Mouse (Mus musculus) myocyte (in vitro differentiated cells): ENCODE data around the gene Wnk4.

Experiments used
- MAX ChIP-seq: IDR thresholded peaks from one replicate; pipeline ENCODE4 v1.6.1; 2011; ENCODE audit warnings: low read depth, mild to moderate bottlenecking, control low read depth
- MYOD1 ChIP-seq, 3 experiments: IDR thresholded peaks; one replicate each; pipeline ENCODE4 v1.6.1; 2011; ENCODE audit warnings: control low read depth in 2 of 3, low read depth in 2 of 3, mild to moderate bottlenecking in 2 of 3, moderate library complexity in 1 of 3; ENCODE audit not compliant: insufficient read length in 2 of 3, control insufficient read depth in 1 of 3
- MYOG ChIP-seq, 3 experiments: IDR thresholded peaks; one replicate each; pipeline ENCODE4 v1.6.1; 2011; ENCODE audit warnings: control low read depth in 2 of 3, low read depth in 2 of 3, mild to moderate bottlenecking in 2 of 3; ENCODE audit not compliant: insufficient read length in 2 of 3, control insufficient read depth in 1 of 3, insufficient read depth in 1 of 3
- POLR2A ChIP-seq: IDR thresholded peaks from one replicate; pipeline ENCODE4 v1.6.1; 2011; ENCODE audit warnings: low read depth, mild to moderate bottlenecking, control low read depth, moderate library complexity; ENCODE audit not compliant: insufficient read length
- POLR2AphosphoS2 ChIP-seq: IDR thresholded peaks from one replicate; pipeline ENCODE4 v1.6.1; 2011; ENCODE audit warnings: low read depth, control low read depth; ENCODE audit not compliant: insufficient read length
- SRF ChIP-seq: IDR thresholded peaks from one replicate; pipeline ENCODE4 v1.6.1; 2011; ENCODE audit warnings: low read depth; ENCODE audit not compliant: control insufficient read depth, insufficient read length
- TCF12 ChIP-seq: IDR thresholded peaks from one replicate; pipeline ENCODE4 v1.6.1; 2011; ENCODE audit warnings: mild to moderate bottlenecking, control low read depth; ENCODE audit not compliant: poor library complexity, insufficient read depth, severe bottlenecking

GRCm38 (mm10) chr11:101252941-101253340 lies 7.4 kb upstream of the Wnk4 start:
- TF ChIP-seq POLR2A, result no peak
- TF ChIP-seq MYOG (IDR thresholded peaks at IDR 0.05; ENCODE audit: control insufficient read depth in 1 of 3, insufficient read depth in 1 of 3, insufficient read length in 2 of 3, low read depth in 2 of 3), result no peak
- no peak for TF ChIP-seq SRF
- TF ChIP-seq MAX, result no peak
- no peak for TF ChIP-seq POLR2AphosphoS2
- no peak for TF ChIP-seq MYOD1 (IDR thresholded peaks at IDR 0.05; ENCODE audit: control insufficient read depth in 1 of 3, insufficient read length in 2 of 3, low read depth in 2 of 3)
- no peak for TF ChIP-seq TCF12
